Mouse (Mus musculus) heart, embryonic 14.5 days (tissue): ENCODE results near the gene Bid. TPM values are rescaled to one million over a fixed set of nuclear protein-coding genes. Genes with fewer than 3 reads are reported as not detected.

Source experiments
- ATAC-seq: fragments of 200-750 bp; cut with Nextera tagmentation; 2 replicates; pipeline ENCODE4 v1.8.0; 2017; ENCODE audit warnings: low read depth, moderate TSS enrichment; ENCODE audit not compliant: insufficient number of reproducible peaks, insufficient read depth, low FRiP score
- H3K27ac ChIP-seq, 2 experiments: fragments of 200-500 bp in 1 of 2; fragments of 300-500 bp in 1 of 2; sonication (generic) in 1 of 2; replicated peaks in 1 of 2; 2 replicates each; pipeline ENCODE4 v1.5.1; 2012 to 2014; ENCODE audit warnings: low read depth in 2 of 2, low read length in 2 of 2, control low read depth in 1 of 2, mild to moderate bottlenecking in 1 of 2, mixed read lengths in 1 of 2; ENCODE audit not compliant: control insufficient read depth in 1 of 2, insufficient read depth in 1 of 2
- H3K27me3 ChIP-seq: fragments of 300-500 bp; sonication (generic); 2 replicates; pipeline ENCODE4 v1.6.1; 2014; ENCODE audit warnings: mild to moderate bottlenecking, low read length, control low read depth; ENCODE audit not compliant: control insufficient read depth, insufficient read depth
- H3K36me3 ChIP-seq: fragments of 300-500 bp; sonication (generic); 2 replicates; pipeline ENCODE4 v1.6.1; 2014; ENCODE audit warnings: mild to moderate bottlenecking, control low read depth, low read length, mixed read lengths; ENCODE audit not compliant: control insufficient read depth, insufficient read depth
- H3K4me1 ChIP-seq, 2 experiments: fragments of 200-500 bp in 1 of 2; fragments of 300-500 bp in 1 of 2; sonication (generic) in 1 of 2; 2 replicates each; pipeline ENCODE4 v1.6.1; 2012 to 2014; ENCODE audit warnings: low read length in 2 of 2, control low read depth in 1 of 2, mixed read lengths in 1 of 2; ENCODE audit not compliant: control insufficient read depth in 2 of 2, insufficient read depth in 2 of 2
- H3K4me2 ChIP-seq: fragments of 300-500 bp; sonication (generic); 2 replicates; pipeline ENCODE4 v1.6.1; 2014; ENCODE audit warnings: mild to moderate bottlenecking, low read length
- H3K4me3 ChIP-seq, 2 experiments: fragments of 200-500 bp in 1 of 2; fragments of 300-500 bp in 1 of 2; sonication (generic) in 1 of 2; 2 replicates each; pipeline ENCODE4 v1.5.1; 2012 to 2014; ENCODE audit warnings: low read length in 2 of 2, mild to moderate bottlenecking in 2 of 2, control low read depth in 1 of 2, low read depth in 1 of 2, moderate library complexity in 1 of 2; ENCODE audit not compliant: control insufficient read depth in 1 of 2, insufficient read depth in 1 of 2
- H3K9ac ChIP-seq: fragments of 300-500 bp; sonication (generic); 2 replicates; pipeline ENCODE4 v1.6.1; 2014; ENCODE audit warnings: mild to moderate bottlenecking, low read length
- H3K9me3 ChIP-seq: fragments of 300-500 bp; sonication (generic); 2 replicates; pipeline ENCODE4 v1.6.1; 2016; ENCODE audit warnings: low read length, control low read depth; ENCODE audit not compliant: control insufficient read depth
- whole genome bisulfite sequencing: fragments of 180-500 bp; shearing (Covaris S2); extraction: QIAGEN DNeasy Blood & Tissue Kit; methylation state at CpG from one replicate; pipeline ENCODE4 v1.1.7; 2014; 5-methylcytosine and 5-hydroxymethylcytosine counted together
- polyA plus RNA-seq: library from polyadenylated mRNA; unstranded; fragments of >200 nt; fragmentation: Nextera tagmentation; extraction: Ambion mirVana; gene quantifications from 2 replicates; pipeline ENCODE4 v1.2.1, GENCODE M21; 2014

Gene Bid
- polyA plus RNA-seq, 1 experiment from 2014 or later: 8.0 TPM

DNA sequence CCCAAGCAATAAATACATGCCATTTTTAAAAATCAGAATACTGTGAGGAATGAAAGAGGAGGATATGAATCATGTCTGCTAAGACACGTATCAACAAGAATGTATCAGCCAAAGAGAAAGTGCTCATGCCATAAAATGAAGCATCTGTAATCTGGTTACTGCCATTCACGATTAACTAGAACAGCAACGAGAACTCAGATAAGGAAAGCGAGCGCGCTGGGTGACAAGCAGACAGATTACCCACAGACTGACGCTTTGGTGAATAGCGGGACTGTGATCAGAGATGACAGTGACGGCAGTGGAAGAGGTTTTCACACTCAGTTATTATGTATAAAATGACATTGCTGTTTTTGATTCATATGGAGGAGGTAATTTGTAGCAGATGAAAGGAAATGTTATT is 42.8 kb downstream of the Bid start:
- Histone ChIP-seq H3K9me3 (no peaks in the 10 kb centered on the region), H3K4me2 (peak overlapping the region; percentile 26; the same call in 1 of the 2 replicates), H3K9ac (no peak overlapping the region), H3K27me3 (no peaks in the 10 kb centered on the region), H3K36me3 (peaks cover 30% of the 10 kb centered on the region), H3K4me1 (peaks cover 7 to 25% of the 10 kb centered on the region in 2 experiments), H3K27ac (no peak overlapping the region), H3K4me3 (no peak overlapping the region)
- no peak for ATAC-seq
- WGBS: 18% methylated on average over 9 of the region's 9 CpGs

DNA sequence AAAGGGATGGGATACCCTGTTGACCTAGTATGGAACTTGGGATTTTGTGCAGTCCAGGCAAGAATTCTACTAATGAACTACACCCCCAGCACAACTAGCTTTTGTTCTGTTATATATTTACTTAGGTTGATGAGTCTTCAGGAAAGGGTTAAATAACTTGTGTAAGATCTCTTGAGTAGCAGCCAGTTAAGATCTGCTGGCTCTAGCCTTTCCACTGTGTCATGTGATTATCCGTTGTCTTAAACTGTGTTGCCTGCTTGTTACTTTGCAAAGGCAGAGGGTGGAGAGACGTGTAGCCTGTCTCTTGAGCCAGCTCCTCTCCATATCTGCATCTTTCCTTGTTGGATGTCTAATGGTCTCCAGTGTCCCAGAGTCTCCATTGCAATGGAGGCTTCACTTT is 45.4 kb downstream of the Bid start:
- WGBS: 68% methylated on average over 2 of the region's 2 CpGs
- no peaks in the 10 kb centered on the region for H3K27me3 ChIP-seq
- no peak overlapping the region for H3K9ac ChIP-seq
- peaks cover 3 to 17% of the 10 kb centered on the region in 2 experiments; a peak in 3 of 4 replicates for H3K4me1 ChIP-seq
- peaks cover 22% of the 10 kb centered on the region for H3K36me3 ChIP-seq
- H3K27ac ChIP-seq: no peak overlapping the region
- no peak overlapping the region for H3K4me3 ChIP-seq
- no peak overlapping the region for H3K4me2 ChIP-seq
- no peaks in the 10 kb centered on the region for H3K9me3 ChIP-seq
- no peak for ATAC-seq

DNA sequence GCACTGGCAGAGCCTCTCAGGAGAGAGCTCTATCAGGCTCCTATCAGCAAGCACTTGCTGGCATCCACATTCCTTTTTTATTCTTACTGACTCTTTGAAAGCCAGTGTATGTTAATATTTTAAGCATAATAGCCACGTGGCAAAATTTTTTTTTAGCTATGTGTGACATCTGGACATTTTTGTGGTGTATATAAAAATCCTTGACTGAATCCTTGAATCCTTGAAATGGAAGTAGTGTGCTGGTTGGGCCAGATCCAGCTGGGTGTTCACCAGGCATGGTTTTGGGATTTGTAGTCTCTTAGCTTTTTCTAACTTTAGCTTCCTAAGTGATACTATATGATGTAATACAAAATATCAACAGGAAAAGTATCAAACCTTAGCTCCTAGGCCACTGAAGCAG is 47.8 kb downstream of the Bid start:
- WGBS: 37% methylated on average over 1 of the region's 1 CpGs
- peaks cover 32% of the 10 kb centered on the region for H3K36me3 ChIP-seq
- no peaks in the 10 kb centered on the region for H3K9me3 ChIP-seq
- H3K27ac ChIP-seq: no peak overlapping the region
- no peak overlapping the region for H3K9ac ChIP-seq
- H3K4me2 ChIP-seq: no peak overlapping the region
- no peak overlapping the region for H3K4me3 ChIP-seq
- no peak for ATAC-seq
- H3K27me3 ChIP-seq: no peaks in the 10 kb centered on the region
- H3K4me1 ChIP-seq: peaks cover 3 to 10% of the 10 kb centered on the region in 2 experiments; a peak in 3 of 4 replicates

- no peak for ATAC-seq
- H3K4me1 ChIP-seq: peaks cover 0 to 7% of the 10 kb centered on the region in 2 experiments; a peak in 2 of 4 replicates
- H3K27ac ChIP-seq: no peak overlapping the region
- WGBS: 70% methylated on average over 9 of the region's 9 CpGs
- H3K9ac ChIP-seq: no peak overlapping the region
- H3K4me3 ChIP-seq: no peak overlapping the region
- H3K27me3 ChIP-seq: no peaks in the 10 kb centered on the region
- no peak overlapping the region for H3K4me2 ChIP-seq
- H3K36me3 ChIP-seq: peaks cover 34% of the 10 kb centered on the region
- no peaks in the 10 kb centered on the region for H3K9me3 ChIP-seq
These were observed 50.4 kb downstream of the Bid start for GRCm38 (mm10) chr6:120866051-120866814.

GRCm38 (mm10) chr6:120860079-120860478 is 56.6 kb downstream of the Bid start:
- H3K36me3 ChIP-seq: peaks cover 23% of the 10 kb centered on the region
- H3K9ac ChIP-seq: no peak overlapping the region
- H3K27ac ChIP-seq: no peak overlapping the region
- H3K4me3 ChIP-seq: no peak overlapping the region
- WGBS: 94% methylated on average over 3 of the region's 3 CpGs
- H3K27me3 ChIP-seq: no peaks in the 10 kb centered on the region
- H3K9me3 ChIP-seq: 0 out of 2 replicates have a peak, but pooled peaks cover 4% of the 10 kb centered on the region
- peaks cover 3 to 11% of the 10 kb centered on the region in 2 experiments; a peak in 3 of 4 replicates for H3K4me1 ChIP-seq
- H3K4me2 ChIP-seq: no peak overlapping the region
- ATAC-seq: no peak

DNA sequence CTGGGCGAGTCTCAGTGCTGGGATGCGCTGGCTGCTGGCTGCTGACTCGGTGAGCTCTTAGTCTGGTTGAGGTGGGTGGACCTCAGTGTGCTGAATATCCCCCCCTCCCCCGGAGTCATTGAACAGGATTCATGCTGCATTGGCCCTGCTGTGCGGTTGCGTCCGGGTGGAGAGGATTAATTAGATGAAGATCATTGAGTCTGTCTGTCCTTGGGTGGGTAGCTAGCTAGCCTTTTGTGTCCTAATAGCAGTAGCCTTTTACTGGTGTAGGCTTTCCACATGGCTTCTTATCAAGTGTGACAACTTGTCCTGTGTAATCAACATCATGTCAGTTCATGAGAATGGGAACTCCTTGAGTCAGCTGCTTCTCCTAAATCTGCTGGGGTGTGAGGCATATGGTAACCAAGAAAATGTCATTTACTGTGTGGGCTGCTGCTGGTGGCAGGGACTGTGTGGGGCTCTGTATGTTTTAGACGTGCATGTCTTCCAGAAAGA is 58.4 kb downstream of the Bid start:
- Histone ChIP-seq H3K4me3 (no peak overlapping the region), H3K4me2 (no peak overlapping the region), H3K36me3 (peaks cover 22% of the 10 kb centered on the region), H3K4me1 (peaks cover 3 to 20% of the 10 kb centered on the region in 2 experiments; a peak in 3 of 4 replicates), H3K27ac (no peak overlapping the region), H3K9me3 (0 out of 2 replicates have a peak, but pooled peaks cover 4% of the 10 kb centered on the region), H3K9ac (no peak overlapping the region), H3K27me3 (no peaks in the 10 kb centered on the region)
- ATAC-seq: no peak
- WGBS: 69% methylated on average over 8 of the region's 8 CpGs

DNA sequence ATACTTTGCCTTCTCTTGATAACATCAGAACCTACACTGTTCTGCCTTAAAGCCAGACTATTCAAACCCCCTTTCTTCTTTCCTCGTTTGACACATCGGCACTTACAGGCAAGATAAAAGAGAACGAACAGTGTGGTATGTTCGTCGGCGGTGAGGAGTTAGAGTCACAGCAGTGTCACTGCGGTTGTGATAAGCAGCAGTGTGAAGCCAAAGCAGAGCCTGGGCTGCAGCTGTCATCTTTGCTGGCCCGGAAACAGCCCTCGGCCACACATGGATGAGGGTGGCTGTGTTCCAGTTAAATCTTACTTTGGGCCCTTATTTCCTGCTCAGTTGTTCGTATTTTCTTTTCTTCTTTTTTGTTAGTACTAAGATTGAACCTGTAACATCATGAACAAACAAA is 62.2 kb downstream of the Bid start:
- Histone ChIP-seq H3K27me3 (no peaks in the 10 kb centered on the region), H3K9ac (no peak overlapping the region), H3K4me2 (no peak overlapping the region), H3K9me3 (0 out of 2 replicates have a peak, but pooled peaks cover 4% of the 10 kb centered on the region), H3K36me3 (peaks cover 36% of the 10 kb centered on the region), H3K27ac (peak overlapping the region in 1 of 2 experiments; percentile 53; a peak in 2 of 4 replicates), H3K4me3 (no peak overlapping the region), H3K4me1 (peaks cover 3 to 14% of the 10 kb centered on the region in 2 experiments; a peak in 3 of 4 replicates)
- WGBS: 11% methylated on average over 10 of the region's 10 CpGs
- ATAC-seq: no peak; the same call in 1 of the 2 replicates
